Mouse (Mus musculus) common myeloid progenitor, adult 5-6 weeks (primary cell): Measurements from ENCODE around the gene Cd22. TPM values are rescaled to one million over a fixed set of nuclear protein-coding genes. Genes with fewer than 3 reads are reported as not detected.
"Not testable (repeated sequence)": the region's sequence is repeated elsewhere in the genome, so short reads cannot be mapped to it uniquely, and the experiment has no call there.

Experiments
- ATAC-seq: replicated peaks from 2 replicates; pipeline ENCODE4 v1.8.0; 2016; ENCODE audit warnings: low read depth, mild to moderate bottlenecking, moderate TSS enrichment, inconsistent platforms; ENCODE audit not compliant: poor library complexity, severe bottlenecking
- total RNA-seq: library from RNA; stranded (forward); fragments of 200-1000, 187-1606 nt; gene quantifications from 2 replicates; pipeline ENCODE4 v1.2.3, GENCODE M21; 2017

Cd22 gene
- total RNA-seq, 1 experiment from 2014 or later, result 7.6 TPM

- ATAC-seq, result no peak
Measured at GRCm38 (mm10) chr7:30878950-30879349, 1.2 kb downstream of the Cd22 start.

GRCm38 (mm10) chr7:30873083-30873482 is 7.1 kb downstream of the Cd22 start:
- ATAC-seq, result peak; percentile 87

- no peak for ATAC-seq
Measured at GRCm38 (mm10) chr7:30863386-30863785, 16.8 kb downstream of the Cd22 start.

- ATAC-seq, result no peak
Measured at GRCm38 (mm10) chr7:30861464-30861863, 18.7 kb downstream of the Cd22 start, which contains the start of gene Ffar1. Gene Ffar1 (minus strand): TSS chr7:30861564.

- peak; percentile 81 for ATAC-seq
Measured at GRCm38 (mm10) chr7:30859635-30860402, 20.3 kb downstream of the Cd22 start.

GRCm38 (mm10) chr7:30859290-30859634 is 20.9 kb downstream of the Cd22 start:
- peak; percentile 67 for ATAC-seq

- no peak for ATAC-seq
Measured at GRCm38 (mm10) chr7:30857746-30858145, 22.4 kb downstream of the Cd22 start.

GRCm38 (mm10) chr7:30856078-30856477 is 24.1 kb downstream of the Cd22 start, which contains the start of gene Ffar3:
Gene Ffar3 (minus strand): TSS chr7:30856178.
- ATAC-seq, result no peak

GRCm38 (mm10) chr7:30851421-30851820 is 28.7 kb downstream of the Cd22 start:
- ATAC-seq, result no peak

GRCm38 (mm10) chr7:30847934-30848333 is 32.2 kb downstream of the Cd22 start:
- ATAC-seq, result no peak

- ATAC-seq, result no peak
Measured at GRCm38 (mm10) chr7:30847386-30847785, 32.8 kb downstream of the Cd22 start.

GRCm38 (mm10) chr7:30846505-30847053 is 33.6 kb downstream of the Cd22 start:
- no peak for ATAC-seq

GRCm38 (mm10) chr7:30844676-30845297 is 35.4 kb downstream of the Cd22 start:
- no peak for ATAC-seq

GRCm38 (mm10) chr7:30842092-30842491 is 38.0 kb downstream of the Cd22 start:
- ATAC-seq, result peak; percentile 91

GRCm38 (mm10) chr7:30841379-30841778 is 38.8 kb downstream of the Cd22 start:
- no peak for ATAC-seq

GRCm38 (mm10) chr7:30840306-30840705 is 39.8 kb downstream of the Cd22 start:
- no peak for ATAC-seq

- no peak for ATAC-seq
Measured at GRCm38 (mm10) chr7:30837277-30837676, 42.9 kb downstream of the Cd22 start.

- 0 out of 2 replicates have a peak, but pooled peaks have one; percentile 11 for ATAC-seq
Measured at GRCm38 (mm10) chr7:30832684-30833083, 47.5 kb downstream of the Cd22 start.

GRCm38 (mm10) chr7:30832261-30832660 is 47.9 kb downstream of the Cd22 start:
- ATAC-seq, result peak; percentile 69

- no peak for ATAC-seq
Measured at GRCm38 (mm10) chr7:30829428-30829827, 50.7 kb downstream of the Cd22 start.

GRCm38 (mm10) chr7:30828871-30829270 is 51.3 kb downstream of the Cd22 start:
- ATAC-seq, result not testable (repeated sequence)
